Mouse (Mus musculus) heart, postnatal 10 days (tissue): ENCODE data around the gene Tspan13. TPM values are rescaled to one million over a fixed set of nuclear protein-coding genes. Genes with fewer than 3 reads are reported as not detected.

Experiments
- DNase-seq, 2 experiments: peaks; one replicate each; pipeline ENCODE4 v3.0.0; 2021
- intact Hi-C: fragments of 180-260 bp; cut with DNase I; formaldehyde crosslinking; loops from one replicate; pipeline ENCODE4 v1.15.1; 2025
- total RNA-seq, 2 experiments: library from RNA; stranded (reverse); gene quantifications; 2 replicates each; pipeline ENCODE4 v1.2.3; 2021

Gene Tspan13
- total RNA-seq, 2 experiments from 2014 or later: 83.1 to 96.5 TPM

DNA sequence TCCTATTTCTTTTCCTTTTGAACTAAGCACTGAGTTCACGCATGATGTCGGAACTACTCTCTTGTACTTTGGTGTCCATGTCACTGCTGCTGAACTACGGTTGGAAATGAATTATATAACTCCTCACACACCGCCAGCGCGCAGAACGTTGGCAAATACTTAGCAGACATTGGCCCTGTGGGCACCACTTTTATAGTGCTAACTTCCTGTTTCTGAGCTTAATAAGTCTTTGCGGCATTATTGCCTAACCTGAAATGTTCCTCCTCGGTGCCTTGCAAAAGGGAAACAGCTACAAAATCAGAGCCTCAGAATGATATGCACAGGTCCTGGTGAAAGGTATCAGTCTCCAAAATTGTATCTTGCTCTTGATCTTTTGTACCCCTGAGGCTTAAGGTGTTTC is 58.8 kb downstream of the Tspan13 start:
- DNase-seq: no peak
- intact Hi-C loops: no loop called here

DNA sequence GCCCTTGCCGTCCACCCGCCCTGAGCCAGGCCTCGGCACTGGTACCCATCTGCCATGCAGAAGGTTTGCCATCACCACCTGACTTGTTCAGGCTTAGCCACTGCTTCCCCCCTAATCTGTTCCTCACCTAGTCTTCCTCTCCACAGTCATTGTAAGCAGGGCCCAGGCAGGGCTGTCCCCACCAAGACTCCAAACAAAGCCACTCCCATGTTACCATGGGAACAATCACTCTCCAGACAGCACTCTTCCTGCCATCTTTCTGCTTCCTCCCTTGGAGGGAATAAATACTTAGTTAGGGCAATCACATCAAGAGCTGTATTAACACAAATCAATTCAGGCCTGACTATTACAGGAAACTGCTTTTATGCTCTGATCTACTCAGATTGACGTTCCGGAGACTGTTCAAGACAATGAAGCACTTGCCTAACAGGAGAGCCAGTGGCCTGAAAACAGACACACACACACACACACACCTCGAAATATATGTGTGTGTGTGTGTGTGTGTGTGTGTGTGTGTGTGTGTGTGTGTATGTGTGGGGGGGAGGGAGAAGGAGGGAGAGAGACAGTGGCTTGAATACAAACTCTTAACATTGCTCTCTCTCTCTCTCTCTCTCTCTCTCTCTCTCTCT is 60.5 kb downstream of the Tspan13 start:
- intact Hi-C loops: no loop called here
- DNase-seq: peak; percentile 35 to 44

DNA sequence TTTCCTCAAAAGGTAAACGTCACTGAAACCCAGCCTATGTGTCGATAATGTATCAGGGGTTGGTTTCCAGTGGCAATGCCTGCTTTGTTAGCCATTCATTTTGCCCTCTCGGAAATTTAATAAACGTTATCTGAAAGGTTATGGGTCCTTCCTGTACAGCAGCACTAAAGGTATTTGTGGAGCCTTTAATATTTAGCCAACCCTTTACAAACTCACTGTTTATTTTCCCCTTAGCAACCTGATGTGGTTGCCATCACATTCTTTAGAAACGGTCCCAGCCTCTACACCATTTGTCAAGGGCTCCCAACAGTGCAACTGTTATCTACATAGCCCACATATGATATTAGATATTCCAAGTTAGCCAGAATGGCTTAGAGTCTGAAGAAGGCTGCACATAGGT is 62.7 kb downstream of the Tspan13 start:
- intact Hi-C loops: no loop called here
- DNase-seq: no peak

DNA sequence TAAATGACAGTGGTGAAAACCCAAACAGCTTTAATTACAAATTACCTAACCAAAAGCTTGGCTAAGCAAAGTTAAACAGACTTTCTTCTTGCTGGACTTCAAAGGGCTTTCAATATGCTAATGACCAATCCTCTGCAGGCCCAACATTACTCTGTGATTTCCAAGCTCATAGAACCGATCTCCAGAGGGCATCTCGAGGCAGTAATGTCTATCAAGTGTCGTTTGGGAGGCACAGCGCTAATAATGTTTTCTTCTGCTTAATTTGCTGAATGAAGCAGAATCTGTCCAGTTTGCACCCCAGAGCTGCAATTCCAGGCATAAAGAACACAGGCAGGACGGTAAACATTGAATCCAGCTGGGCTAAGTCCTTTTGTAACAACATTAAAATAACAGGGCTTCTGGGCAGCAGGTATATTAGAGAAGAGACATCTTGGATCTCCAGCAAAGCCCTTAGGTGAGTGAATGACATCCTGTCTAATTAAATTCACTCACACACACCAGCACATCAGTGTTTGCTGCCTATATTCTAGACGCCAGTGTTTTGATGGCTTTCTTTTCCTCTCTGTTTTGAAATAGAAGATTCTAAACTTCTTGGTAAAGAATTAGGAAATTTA is 64.6 kb downstream of the Tspan13 start:
- intact Hi-C loops: no loop called here
- no peak for DNase-seq

DNA sequence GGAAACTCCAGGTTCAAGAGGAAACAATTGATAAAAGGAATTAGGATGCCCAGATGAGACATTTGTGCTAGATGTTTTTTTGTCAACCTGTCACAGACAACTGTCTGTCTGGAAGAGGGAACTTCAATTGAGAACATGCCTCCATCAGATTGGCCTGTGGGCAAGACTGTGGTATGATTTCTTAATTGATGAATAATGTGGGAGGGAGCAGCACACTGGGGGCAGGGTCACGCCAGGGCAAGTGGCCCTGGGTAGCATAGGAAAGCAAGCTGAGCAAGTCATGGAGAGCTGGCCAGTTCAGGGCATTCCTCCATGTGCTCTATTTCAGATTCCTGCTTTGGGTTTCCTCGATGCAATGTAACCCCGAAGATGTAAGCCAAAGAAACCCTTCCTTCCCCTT is 66.4 kb downstream of the Tspan13 start:
- intact Hi-C loops: no loop called here
- no peak for DNase-seq

DNA sequence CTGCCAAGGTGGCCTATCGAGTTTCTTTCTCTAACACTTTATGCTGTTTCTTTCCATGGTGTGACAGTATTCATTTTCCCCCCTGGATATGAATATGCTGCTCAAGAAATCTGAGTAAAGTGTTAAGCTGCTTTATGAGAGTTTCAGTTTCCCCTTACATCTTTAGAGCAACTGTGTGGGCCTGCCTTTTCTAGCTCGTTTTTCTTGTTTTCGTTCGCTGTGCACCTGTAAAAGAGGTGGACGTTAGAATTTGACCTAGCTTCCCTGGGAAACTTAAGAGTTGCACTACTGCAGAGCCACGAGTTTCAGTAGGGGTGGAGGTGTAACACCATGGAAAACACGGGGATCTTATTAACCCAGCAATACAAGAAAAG is 75.5 kb downstream of the Tspan13 start:
- intact Hi-C loops: no loop called here
- no peak for DNase-seq

DNA sequence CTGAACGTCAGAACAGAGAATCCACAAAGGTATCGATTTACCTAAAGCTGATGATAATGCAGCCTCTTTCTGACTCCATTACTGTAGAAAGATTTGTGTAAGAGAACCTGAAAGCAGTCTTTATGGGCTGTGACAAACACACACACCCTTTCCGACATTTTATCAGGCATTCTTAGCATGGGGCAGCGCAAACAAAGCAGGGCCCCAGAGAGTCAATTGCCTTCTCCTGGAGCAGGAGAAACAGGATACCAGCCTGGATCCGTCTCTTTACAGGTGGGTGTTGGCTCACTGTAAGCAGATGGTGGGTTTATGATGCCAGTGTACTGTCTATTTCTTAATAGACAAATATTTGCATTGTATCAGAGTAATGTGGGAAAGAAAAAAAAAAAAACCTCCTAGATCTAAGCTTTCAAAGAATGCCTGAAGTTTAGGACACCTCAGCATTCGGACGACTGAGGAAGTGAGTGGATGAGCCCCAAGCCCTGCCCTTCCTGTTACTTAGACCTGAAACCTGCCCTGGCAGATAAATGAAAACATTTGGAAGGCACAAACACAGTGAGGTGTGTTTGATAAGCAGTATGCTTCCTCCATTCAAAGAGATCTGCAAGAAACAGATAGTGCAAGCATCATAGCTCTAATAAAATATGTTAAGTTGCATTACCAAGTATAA is 76.1 kb downstream of the Tspan13 start:
- intact Hi-C loops: no loop called here

More for the DNA sequence above, 76.1 kb downstream of the Tspan13 start:
- no peak for DNase-seq

Other genes with a start within 250 kb of the Tspan13 start
- gene Agr3, start 116.9 kb downstream of the Tspan13 start, total RNA-seq: not detected
- gene Agr2, start 49.6 kb downstream of the Tspan13 start, total RNA-seq: not detected
- gene Ankmy2, start 114.6 kb upstream of the Tspan13 start, total RNA-seq: 10 to 100 TPM; 19.7 to 23.8 TPM
- 100 to 1,000 TPM; 137 to 153 TPM for gene Bzw2, start 115.6 kb upstream of the Tspan13 start, total RNA-seq
- not detected for gene Lrrc72, start 210.9 kb upstream of the Tspan13 start, total RNA-seq